ENCODE assay signal across 9 mouse cellular contexts in genomic region chr4:31419240-31419639, GRCm38 (mm10).
DNase-seq lines count a peak whose midpoint lies in the region; ATAC-seq and TF ChIP-seq lines count a peak whose summit lies in the region.
"Had no signal": no experiment of that assay in that cellular context is flagged by ENCODE, and none has a peak within 500 bp of the region (broad histone marks: within the 10 kb centered on the region; RNA-seq: fewer than 3 reads in every experiment).

No protein-coding gene starts in this region.

- CTCF ChIA-PET in Patski (lab: Charles Lee): interaction anchor here (0.9 to 1.3 kb wide), 3 partner anchors 10 to 99 kb away, joined by 3 to 5 read pairs (median 4); no protein-coding TSS in a partner anchor

- DNase-seq in 3134 (ENCODE audit: extremely low read depth, insufficient read length, low spot score) (peak; percentile 29), Patski (ENCODE audit: low read depth, low spot score) (no peak), MN1 (ENCODE audit: low spot score) (no peak)
- DNase-seq in kidney, postnatal 14 days: peak; percentile 54
- DNase-seq in liver, embryonic 11.5 days (ENCODE audit: low spot score): peak; percentile 55
- peak; percentile 85 for DNase-seq in retina, postnatal 1 day

- H3K27ac ChIP-seq in cortical plate, adult 2 months (ENCODE audit: insufficient read depth, low read length): no peak overlapping the region
- no peak overlapping the region for H3K27ac ChIP-seq in liver, embryonic 11.5 days (ENCODE audit: low read depth, low read length)

- TF ChIP-seq POLR2A in cortical plate, adult 2 months (IDR thresholded peaks at IDR 0.05; ENCODE audit: extremely low read depth, insufficient read depth, low read length): no peak

- H3K4me3 ChIP-seq in cortical plate, adult 2 months (ENCODE audit: insufficient read depth, low read length): no peak overlapping the region
- H3K4me3 ChIP-seq in liver, embryonic 11.5 days (ENCODE audit: low read depth, low read length): no peak overlapping the region
- H3K4me3 ChIP-seq: erythroblast, embryonic 14.5 days had no signal

- H3K9ac ChIP-seq in liver, embryonic 11.5 days (ENCODE audit: low read depth, low read length): no peak overlapping the region

- POLR2A ChIA-PET in Patski (lab: Charles Lee): no interaction called here

- 12% methylated on average over 6 of the region's 6 CpGs for WGBS in liver, embryonic 11.5 days

- in situ Hi-C loops in Patski (cut with MboI; ENCODE audit: low pct_unique_long_range_greater_than_20kb): no loop called here

- H3K4me2 ChIP-seq in liver, embryonic 11.5 days: no peak overlapping the region

- ATAC-seq in Patski: peak; percentile 60
- peak; percentile 48; the same call in 1 of the 2 replicates for ATAC-seq in granulocyte monocyte progenitor cell, adult 5-6 weeks (replicated peaks; ENCODE audit: poor library complexity, severe bottlenecking)
- ATAC-seq in liver, embryonic 11.5 days (replicated peaks; ENCODE audit: low FRiP score): no peak

- H3K4me1 ChIP-seq in cortical plate, adult 2 months (ENCODE audit: control insufficient read depth, insufficient read depth, low read length): no peaks in the 10 kb centered on the region
- no peaks in the 10 kb centered on the region for H3K4me1 ChIP-seq in liver, embryonic 11.5 days (replicated peaks; ENCODE audit: control insufficient read depth, insufficient read depth, low read length)

- H3K9me3 ChIP-seq in liver, embryonic 11.5 days (ENCODE audit: control insufficient read depth, low read length): no peaks in the 10 kb centered on the region

- TF ChIP-seq CTCF in Patski (IDR thresholded peaks at IDR 0.05): peak; percentile 61
- TF ChIP-seq CTCF in cortical plate, adult 2 months (IDR thresholded peaks at IDR 0.05; ENCODE audit: extremely low read depth, insufficient read depth, low read length): peak; percentile 63

- no peaks in the 10 kb centered on the region for H3K36me3 ChIP-seq in liver, embryonic 11.5 days (ENCODE audit: control insufficient read depth, insufficient read depth, low read length)

- no peaks in the 10 kb centered on the region for H3K27me3 ChIP-seq in Patski
- no peaks in the 10 kb centered on the region for H3K27me3 ChIP-seq in liver, embryonic 11.5 days (replicated peaks; ENCODE audit: control insufficient read depth, insufficient read depth, low read length)

Comparison
In these comparisons a context has a peak if more than half of its experiments do, and no peak if none do; other contexts are left out.
1. DNase-seq: peak in 3134 (single experiment), kidney, postnatal 14 days (single experiment), liver, embryonic 11.5 days (single experiment) and retina, postnatal 1 day (single experiment); none in Patski (single experiment) and MN1 (single experiment).